Mouse (Mus musculus): ENCODE data around the gene Cwf19l2. TPM values are rescaled to one million over a fixed set of nuclear protein-coding genes. Genes with fewer than 3 reads are reported as not detected.
A peak's percentile ranks its signal among the peaks of the same experiment; 100 is the strongest.

The Cwf19l2 gene
- total RNA-seq, 1 experiment, result 25.4 TPM

- Histone ChIP-seq H3K4me3 (ENCODE audit: insufficient read depth in 1 of 2, low read depth in 1 of 2, low read length in 2 of 2, poor library complexity in 1 of 2, severe bottlenecking in 1 of 2) (no peak overlapping the region), H3K4me1 (ENCODE audit: control insufficient read depth in 2 of 2, insufficient read depth in 2 of 2, low read length in 2 of 2, poor library complexity in 1 of 2) (no peaks in the 10 kb centered on the region), H3K36me3 (ENCODE audit: control insufficient read depth, insufficient read depth, low read length, poor library complexity, severe bottlenecking) (peaks cover 6% of the 10 kb centered on the region), H3K9me3 (ENCODE audit: control insufficient read depth, insufficient read depth, low read depth, low read length) (no peaks in the 10 kb centered on the region), H3K9ac (ENCODE audit: insufficient read depth, low read depth, low read length, poor library complexity, severe bottlenecking) (no peak overlapping the region), H3K27ac (ENCODE audit: insufficient read depth, low read depth, low read length, poor library complexity, severe bottlenecking) (no peak overlapping the region)
- in situ Hi-C loops (cut with MboI; ENCODE audit: low sequenced_read_pairs in 2 of 2, unreplicated experiment in 2 of 2), result no loop called here
- TF ChIP-seq CHD2 (IDR thresholded peaks at IDR 0.05; ENCODE audit: low read depth, low read length) (no peak), HCFC1 (IDR thresholded peaks at IDR 0.05; ENCODE audit: borderline replicate concordance, insufficient read depth, low read length) (no peak), ZNF384 (IDR thresholded peaks at IDR 0.05; ENCODE audit: low read depth, low read length) (no peak), MAFK (IDR thresholded peaks at IDR 0.05; ENCODE audit: insufficient read depth, low read depth, low read length) (no peak), ZC3H11A (IDR thresholded peaks at IDR 0.05; ENCODE audit: borderline replicate concordance, low read depth, low read length) (no peak)
- no peak for DNase-seq (ENCODE audit: low read depth, low spot score)
These were observed 68.5 kb downstream of the Cwf19l2 start for GRCm38 (mm10) chr9:3471897-3472296.

DNA sequence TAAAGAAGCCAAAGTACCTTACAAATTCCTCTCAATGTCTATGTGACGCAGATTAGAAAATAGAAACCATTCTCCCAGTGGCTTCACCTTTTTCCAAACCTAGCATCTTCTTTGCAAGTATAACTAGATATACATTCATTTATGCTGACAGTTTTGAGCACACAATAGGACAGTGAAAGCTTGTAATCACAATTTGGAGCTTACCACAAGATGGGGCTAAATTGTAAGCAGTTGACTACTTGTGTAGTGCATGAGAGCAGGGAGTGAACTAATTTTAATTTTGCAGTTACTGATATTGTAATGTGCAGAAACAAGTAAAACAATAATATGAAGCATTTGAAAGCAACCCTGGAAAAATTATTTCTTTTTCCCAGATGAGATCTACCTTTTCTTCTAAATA lies 115.3 kb downstream of the Cwf19l2 start:
- TF ChIP-seq CHD2 (IDR thresholded peaks at IDR 0.05; ENCODE audit: low read depth, low read length) (no peak), MAFK (IDR thresholded peaks at IDR 0.05; ENCODE audit: insufficient read depth, low read depth, low read length) (no peak), ZC3H11A (IDR thresholded peaks at IDR 0.05; ENCODE audit: borderline replicate concordance, low read depth, low read length) (no peak), ZNF384 (IDR thresholded peaks at IDR 0.05; ENCODE audit: low read depth, low read length) (no peak), HCFC1 (IDR thresholded peaks at IDR 0.05; ENCODE audit: borderline replicate concordance, insufficient read depth, low read length) (no peak)
- Histone ChIP-seq H3K36me3 (ENCODE audit: control insufficient read depth, insufficient read depth, low read length, poor library complexity, severe bottlenecking) (no peaks in the 10 kb centered on the region), H3K4me3 (ENCODE audit: insufficient read depth in 1 of 2, low read depth in 1 of 2, low read length in 2 of 2, poor library complexity in 1 of 2, severe bottlenecking in 1 of 2) (no peak overlapping the region), H3K9ac (ENCODE audit: insufficient read depth, low read depth, low read length, poor library complexity, severe bottlenecking) (no peak overlapping the region), H3K27ac (ENCODE audit: insufficient read depth, low read depth, low read length, poor library complexity, severe bottlenecking) (no peak overlapping the region), H3K4me1 (ENCODE audit: control insufficient read depth in 2 of 2, insufficient read depth in 2 of 2, low read length in 2 of 2, poor library complexity in 1 of 2) (0 out of 4 replicates have a peak, but pooled peaks cover 0 to 1% of the 10 kb centered on the region in 2 experiments), H3K9me3 (ENCODE audit: control insufficient read depth, insufficient read depth, low read depth, low read length) (no peaks in the 10 kb centered on the region)
- DNase-seq (ENCODE audit: low read depth, low spot score), result no peak
- in situ Hi-C loops (cut with MboI; ENCODE audit: low sequenced_read_pairs in 2 of 2, unreplicated experiment in 2 of 2), result no loop called here

DNA sequence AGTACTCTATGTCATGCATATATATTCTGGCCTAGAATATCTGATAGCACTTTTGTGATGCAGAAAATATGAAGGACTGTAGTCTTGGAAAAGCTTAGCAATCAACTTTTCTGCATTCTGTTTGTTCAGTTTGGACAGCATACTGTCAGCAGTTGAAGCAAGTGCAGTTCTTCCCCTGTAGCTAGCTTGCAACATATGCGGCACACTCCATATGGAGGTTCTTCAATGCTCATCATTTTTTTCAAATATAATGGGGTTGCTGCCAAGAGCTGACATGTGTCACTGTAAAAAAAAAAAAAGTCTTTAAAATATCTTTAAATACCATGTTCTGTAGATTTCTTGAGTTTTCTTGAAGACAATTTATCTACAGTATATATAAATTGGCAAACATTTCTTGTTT lies 115.8 kb downstream of the Cwf19l2 start:
- no peaks in the 10 kb centered on the region for H3K36me3 ChIP-seq (ENCODE audit: control insufficient read depth, insufficient read depth, low read length, poor library complexity, severe bottlenecking)
- H3K4me1 ChIP-seq (ENCODE audit: control insufficient read depth in 2 of 2, insufficient read depth in 2 of 2, low read length in 2 of 2, poor library complexity in 1 of 2), result peaks cover 0 to 4% of the 10 kb centered on the region in 2 experiments; a peak in 3 of 4 replicates
- H3K9me3 ChIP-seq (ENCODE audit: control insufficient read depth, insufficient read depth, low read depth, low read length), result no peaks in the 10 kb centered on the region
- in situ Hi-C loops (cut with MboI; ENCODE audit: low sequenced_read_pairs in 2 of 2, unreplicated experiment in 2 of 2), result no loop called here
- TF ChIP-seq HCFC1 (IDR thresholded peaks at IDR 0.05; ENCODE audit: borderline replicate concordance, insufficient read depth, low read length) (no peak), MAFK (IDR thresholded peaks at IDR 0.05; ENCODE audit: insufficient read depth, low read depth, low read length) (no peak), ZNF384 (IDR thresholded peaks at IDR 0.05; ENCODE audit: low read depth, low read length) (no peak), CHD2 (IDR thresholded peaks at IDR 0.05; ENCODE audit: low read depth, low read length) (no peak), ZC3H11A (IDR thresholded peaks at IDR 0.05; ENCODE audit: borderline replicate concordance, low read depth, low read length) (no peak)
- no peak for DNase-seq (ENCODE audit: low read depth, low spot score)
- no peak overlapping the region for H3K27ac ChIP-seq (ENCODE audit: insufficient read depth, low read depth, low read length, poor library complexity, severe bottlenecking)
- no peak overlapping the region for H3K9ac ChIP-seq (ENCODE audit: insufficient read depth, low read depth, low read length, poor library complexity, severe bottlenecking)
- no peak overlapping the region for H3K4me3 ChIP-seq (ENCODE audit: insufficient read depth in 1 of 2, low read depth in 1 of 2, low read length in 2 of 2, poor library complexity in 1 of 2, severe bottlenecking in 1 of 2)

- DNase-seq (ENCODE audit: low read depth, low spot score), result peak; percentile 57
These were observed 117.6 kb downstream of the Cwf19l2 start for GRCm38 (mm10) chr9:3521031-3521430.

More at GRCm38 (mm10) chr9:3521031-3521430, 117.6 kb downstream of the Cwf19l2 start:
- Histone ChIP-seq H3K4me3 (ENCODE audit: insufficient read depth in 1 of 2, low read depth in 1 of 2, low read length in 2 of 2, poor library complexity in 1 of 2, severe bottlenecking in 1 of 2) (no peak overlapping the region), H3K36me3 (ENCODE audit: control insufficient read depth, insufficient read depth, low read length, poor library complexity, severe bottlenecking) (no peaks in the 10 kb centered on the region), H3K9me3 (ENCODE audit: control insufficient read depth, insufficient read depth, low read depth, low read length) (no peaks in the 10 kb centered on the region), H3K27ac (ENCODE audit: insufficient read depth, low read depth, low read length, poor library complexity, severe bottlenecking) (no peak overlapping the region), H3K9ac (ENCODE audit: insufficient read depth, low read depth, low read length, poor library complexity, severe bottlenecking) (no peak overlapping the region), H3K4me1 (ENCODE audit: control insufficient read depth in 2 of 2, insufficient read depth in 2 of 2, low read length in 2 of 2, poor library complexity in 1 of 2) (peaks cover 4 to 9% of the 10 kb centered on the region in 2 experiments)
- TF ChIP-seq HCFC1 (IDR thresholded peaks at IDR 0.05; ENCODE audit: borderline replicate concordance, insufficient read depth, low read length) (no peak), ZNF384 (IDR thresholded peaks at IDR 0.05; ENCODE audit: low read depth, low read length) (no peak), ZC3H11A (IDR thresholded peaks at IDR 0.05; ENCODE audit: borderline replicate concordance, low read depth, low read length) (no peak), MAFK (IDR thresholded peaks at IDR 0.05; ENCODE audit: insufficient read depth, low read depth, low read length) (no peak), CHD2 (IDR thresholded peaks at IDR 0.05; ENCODE audit: low read depth, low read length) (no peak)
- in situ Hi-C loops (cut with MboI; ENCODE audit: low sequenced_read_pairs in 2 of 2, unreplicated experiment in 2 of 2), result no loop called here

Other genes with a start within 250 kb of the Cwf19l2 start
- gene Alkbh8, start 68.5 kb upstream of the Cwf19l2 start, total RNA-seq (2012; rRNA removed), result 17.4 and 19.0 TPM in 2 replicates
- 2.9 and 3.7 TPM in 2 replicates for gene Gucy1a2, start 129.2 kb downstream of the Cwf19l2 start, total RNA-seq (2012; rRNA removed)

All from ES-E14 (cell line).